Mouse (Mus musculus) embryonic facial prominence, embryonic 11.5 days (tissue): Measurements from ENCODE around the gene Entpd8. TPM values are rescaled to one million over a fixed set of nuclear protein-coding genes. Genes with fewer than 3 reads are reported as not detected.
A peak's percentile ranks its signal among the peaks of the same experiment; 100 is the strongest.

Experiments
- ATAC-seq: fragments of 200-750 bp; cut with Nextera tagmentation; replicated peaks from 2 replicates; pipeline ENCODE4 v1.8.0; 2017; ENCODE audit warnings: low read depth; ENCODE audit not compliant: insufficient number of reproducible peaks, low FRiP score, low TSS enrichment
- DNase-seq: peaks from one replicate; pipeline ENCODE4 v3.0.0-alpha.2; 2015; ENCODE audit warnings: low spot score
- H3K27ac ChIP-seq: fragments of 300-500 bp; sonication (generic); replicated peaks from 2 replicates; pipeline ENCODE4 v1.5.1; 2014; ENCODE audit warnings: mild to moderate bottlenecking, low read depth, low read length, control low read depth
- H3K27me3 ChIP-seq: fragments of 300-500 bp; sonication (generic); 2 replicates; pipeline ENCODE4 v1.6.1; 2014; ENCODE audit warnings: mild to moderate bottlenecking, low read length, moderate library complexity, mixed read lengths; ENCODE audit not compliant: control insufficient read depth, insufficient read depth
- H3K36me3 ChIP-seq: fragments of 300-500 bp; sonication (generic); replicated peaks from 2 replicates; pipeline ENCODE4 v1.6.1; 2014; ENCODE audit warnings: low read depth, mild to moderate bottlenecking, low read length, moderate library complexity, mixed read lengths; ENCODE audit not compliant: control insufficient read depth, insufficient read depth
- H3K4me1 ChIP-seq: fragments of 300-500 bp; sonication (generic); 2 replicates; pipeline ENCODE4 v1.6.1; 2014; ENCODE audit warnings: low read length, mixed read lengths; ENCODE audit not compliant: control insufficient read depth, insufficient read depth
- H3K4me2 ChIP-seq: fragments of 300-500 bp; sonication (generic); 2 replicates; pipeline ENCODE4 v1.6.1; 2014; ENCODE audit warnings: low read depth, mild to moderate bottlenecking, control low read depth, low read length, moderate library complexity
- H3K4me3 ChIP-seq: fragments of 300-500 bp; sonication (generic); 2 replicates; pipeline ENCODE4 v1.5.1; 2014; ENCODE audit warnings: low read depth, low read length, control low read depth
- H3K9ac ChIP-seq: fragments of 300-500 bp; sonication (generic); replicated peaks from 2 replicates; pipeline ENCODE4 v1.6.1; 2014; ENCODE audit warnings: mild to moderate bottlenecking, control low read depth, low read length
- H3K9me3 ChIP-seq: fragments of 300-500 bp; sonication (generic); replicated peaks from 2 replicates; pipeline ENCODE4 v1.6.1; 2016; ENCODE audit warnings: mild to moderate bottlenecking, low read length, inconsistent platforms, mixed read lengths; ENCODE audit not compliant: control insufficient read depth
- WGBS: fragments of 180-500 bp; shearing (Covaris S2); extraction: QIAGEN DNeasy Blood & Tissue Kit; methylation state at CpG from one replicate; pipeline ENCODE4 v1.1.7; 2014; 5-methylcytosine and 5-hydroxymethylcytosine counted together
- microRNA-seq: library from miRNA; unstranded; fragments of <30 nt; microRNA quantifications from one replicate; pipeline ENCODE4, GENCODE M21; 2016; ENCODE audit warnings: borderline number of aligned reads
- polyA plus RNA-seq: library from polyadenylated mRNA; unstranded; fragments of >200 nt; fragmentation: Nextera tagmentation; extraction: Ambion mirVana; gene quantifications from 2 replicates; pipeline ENCODE4 v1.2.1, GENCODE M21; 2014

Gene Entpd8
- polyA plus RNA-seq, 1 experiment from 2014 or later = not detected

GRCm38 (mm10) chr2:25127206-25127605, 47.1 kb downstream of the Entpd8 start:
- no peaks in the 10 kb centered on the region for H3K27me3 ChIP-seq
- DNase-seq (peak; percentile 72), ATAC-seq (0 out of 2 replicates have a peak, but pooled peaks have one; percentile 21)
- H3K9me3 ChIP-seq = no peaks in the 10 kb centered on the region
- no peaks in the 10 kb centered on the region for H3K36me3 ChIP-seq
- H3K9ac ChIP-seq = no peak overlapping the region
- H3K27ac ChIP-seq = peak overlapping the region; percentile 56
- no peaks in the 10 kb centered on the region for H3K4me1 ChIP-seq
- H3K4me2 ChIP-seq = no peak overlapping the region
- H3K4me3 ChIP-seq = no peak overlapping the region
- WGBS = 47% methylated on average over 5 of the region's 5 CpGs

- Histone ChIP-seq H3K9ac (no peak overlapping the region), H3K27me3 (no peaks in the 10 kb centered on the region), H3K27ac (no peak overlapping the region), H3K9me3 (no peaks in the 10 kb centered on the region), H3K4me3 (no peak overlapping the region), H3K4me1 (no peaks in the 10 kb centered on the region), H3K4me2 (no peak overlapping the region), H3K36me3 (no peaks in the 10 kb centered on the region)
- ATAC-seq (no peak), DNase-seq (no peak)
- 81% methylated on average over 11 of the region's 11 CpGs for WGBS
Observed at GRCm38 (mm10) chr2:25128072-25128471, 48.0 kb downstream of the Entpd8 start.

GRCm38 (mm10) chr2:25131601-25132000, 51.5 kb downstream of the Entpd8 start:
- H3K36me3 ChIP-seq = no peaks in the 10 kb centered on the region
- no peak overlapping the region for H3K4me2 ChIP-seq
- no peaks in the 10 kb centered on the region for H3K27me3 ChIP-seq
- WGBS = 75% methylated on average over 9 of the region's 9 CpGs
- H3K9me3 ChIP-seq = no peaks in the 10 kb centered on the region
- H3K4me1 ChIP-seq = no peaks in the 10 kb centered on the region
- no peak for ATAC-seq
- H3K27ac ChIP-seq = no peak overlapping the region
- H3K9ac ChIP-seq = no peak overlapping the region
- no peak for DNase-seq
- no peak overlapping the region for H3K4me3 ChIP-seq

Small RNA genes within 50 kb of the gene (microRNA-seq; reads per million reads assigned to microRNA genes)
- gene Gm24328 = not detected
- not detected for gene Mir7664

Other genes starting within 250 kb of the Entpd8 start
- 95.5 and 97.4 TPM in 2 replicates for gene Ehmt1, start 160.7 kb upstream of the Entpd8 start, polyA plus RNA-seq
- gene Arrdc1, start 145.1 kb upstream of the Entpd8 start, polyA plus RNA-seq = 10.7 and 15.9 TPM in 2 replicates
- gene Zmynd19, start 130.5 kb upstream of the Entpd8 start, polyA plus RNA-seq = 27.6 and 29.8 TPM in 2 replicates
- gene Dph7, start 117.9 kb upstream of the Entpd8 start, polyA plus RNA-seq = 33.4 and 33.8 TPM in 2 replicates
- 153 and 163 TPM in 2 replicates for gene Mrpl41, start 105.2 kb upstream of the Entpd8 start, polyA plus RNA-seq
- 4.7 and 6.2 TPM in 2 replicates for gene Pnpla7, start 104.3 kb upstream of the Entpd8 start, polyA plus RNA-seq
- gene Nsmf, start 25.9 kb upstream of the Entpd8 start, polyA plus RNA-seq = 29.5 and 36.2 TPM in 2 replicates
- 0.13 TPM in 1 of 2 replicates, not detected in the other for gene Noxa1, start 14.8 kb downstream of the Entpd8 start, polyA plus RNA-seq
- gene Nrarp, start 100.5 kb downstream of the Entpd8 start, polyA plus RNA-seq = 16.8 and 17.0 TPM in 2 replicates
- 1.9 and 2.6 TPM in 2 replicates for gene Tor4a, start 116.6 kb downstream of the Entpd8 start, polyA plus RNA-seq
- 90.5 and 92.2 TPM in 2 replicates for gene Nelfb, start 131.2 kb downstream of the Entpd8 start, polyA plus RNA-seq
- gene Stpg3, start 134.3 kb downstream of the Entpd8 start, polyA plus RNA-seq = not detected in 2 replicates
- 1.4 TPM in 1 of 2 replicates, not detected in the other for gene Fam166a, start 138.4 kb downstream of the Entpd8 start, polyA plus RNA-seq
- gene Tubb4b, start 144.4 kb downstream of the Entpd8 start, polyA plus RNA-seq = 456 and 490 TPM in 2 replicates
- not detected in 2 replicates for gene Slc34a3, start 154.1 kb downstream of the Entpd8 start, polyA plus RNA-seq
- not detected in 2 replicates for gene Rnf224, start 156.5 kb downstream of the Entpd8 start, polyA plus RNA-seq
- gene Rnf208, start 162.0 kb downstream of the Entpd8 start, polyA plus RNA-seq = 7.4 and 10.4 TPM in 2 replicates
- 0.50 TPM in 1 of 2 replicates, not detected in the other for gene Cysrt1, start 162.1 kb downstream of the Entpd8 start, polyA plus RNA-seq
- 3.3 and 4.2 TPM in 2 replicates for gene AL732309.1, start 166.6 kb downstream of the Entpd8 start, polyA plus RNA-seq
- 12.8 and 13.3 TPM in 2 replicates for gene Tmem203, start 175.1 kb downstream of the Entpd8 start, polyA plus RNA-seq
- gene Tprn, start 182.3 kb downstream of the Entpd8 start, polyA plus RNA-seq = 4.3 and 4.9 TPM in 2 replicates
- gene Ssna1, start 192.1 kb downstream of the Entpd8 start, polyA plus RNA-seq = 253 and 254 TPM in 2 replicates
- gene Anapc2, start 192.2 kb downstream of the Entpd8 start, polyA plus RNA-seq = 111 and 113 TPM in 2 replicates
- not detected in 2 replicates for gene Tmem210, start 207.8 kb downstream of the Entpd8 start, polyA plus RNA-seq
- not detected in 2 replicates for gene Lrrc26, start 209.6 kb downstream of the Entpd8 start, polyA plus RNA-seq
- gene Grin1, start 238.9 kb downstream of the Entpd8 start, polyA plus RNA-seq = 1.6 TPM in 2 replicates